Mouse (Mus musculus) neural tube, embryonic 12.5 days (tissue): ENCODE measurements around the gene Adh6b. TPM values are rescaled to one million over a fixed set of nuclear protein-coding genes. Genes with fewer than 3 reads are reported as not detected.
"Not testable (repeated sequence)": the region's sequence is repeated elsewhere in the genome, so short reads cannot be mapped to it uniquely, and the experiment has no call there.

Source experiments
- ATAC-seq: fragments of 200-750 bp; cut with Nextera tagmentation; 2 replicates; pipeline ENCODE4 v1.8.0; 2017; ENCODE audit warnings: low read depth, mild to moderate bottlenecking, moderate TSS enrichment, moderate library complexity; ENCODE audit not compliant: low FRiP score
- H3K27ac ChIP-seq: fragments of 300-500 bp; sonication (generic); 2 replicates; pipeline ENCODE4 v1.5.1; 2016
- H3K27me3 ChIP-seq: fragments of 300-500 bp; sonication (generic); replicated peaks from 2 replicates; pipeline ENCODE4 v1.6.1; 2016; ENCODE audit warnings: mild to moderate bottlenecking
- H3K36me3 ChIP-seq: fragments of 300-500 bp; sonication (generic); 2 replicates; pipeline ENCODE4 v1.6.1; 2016; ENCODE audit warnings: mild to moderate bottlenecking
- H3K4me1 ChIP-seq: fragments of 300-500 bp; sonication (generic); 2 replicates; pipeline ENCODE4 v1.6.1; 2016
- H3K4me2 ChIP-seq: fragments of 300-500 bp; sonication (generic); replicated peaks from 2 replicates; pipeline ENCODE4 v1.6.1; 2016; ENCODE audit warnings: mild to moderate bottlenecking
- H3K4me3 ChIP-seq: fragments of 300-500 bp; sonication (generic); 2 replicates; pipeline ENCODE4 v1.5.1; 2016
- H3K9ac ChIP-seq: fragments of 300-500 bp; sonication (generic); 2 replicates; pipeline ENCODE4 v1.6.1; 2016; ENCODE audit warnings: mild to moderate bottlenecking
- H3K9me3 ChIP-seq: fragments of 300-500 bp; sonication (generic); 2 replicates; pipeline ENCODE4 v1.6.1; 2016; ENCODE audit warnings: mild to moderate bottlenecking
- WGBS: fragments of 180-500 bp; shearing (Covaris S2); methylation state at CpG from one replicate; pipeline ENCODE4 v1.1.7; 2016; 5-methylcytosine and 5-hydroxymethylcytosine counted together
- polyA plus RNA-seq: library from polyadenylated mRNA; unstranded; fragments of >200 nt; fragmentation: Nextera tagmentation; extraction: Ambion mirVana; gene quantifications from 2 replicates; pipeline ENCODE4 v1.2.1, GENCODE M21; 2016

Adh6b gene
- polyA plus RNA-seq, 1 experiment from 2014 or later = 0.72 TPM

- not testable (repeated sequence) for H3K4me3 ChIP-seq, H3K9me3 ChIP-seq, H3K27ac ChIP-seq, H3K4me2 ChIP-seq, H3K36me3 ChIP-seq, H3K4me1 ChIP-seq, H3K27me3 ChIP-seq, H3K9ac ChIP-seq, ATAC-seq
- WGBS = 80% methylated on average over 4 of the region's 4 CpGs
These were observed 28.7 kb downstream of the Adh6b start for GRCm38 (mm10) chr3:138370289-138370688.

- Histone ChIP-seq H3K4me2 (no peak overlapping the region), H3K4me3 (no peak overlapping the region), H3K27ac (no peak overlapping the region), H3K27me3 (no peaks in the 10 kb centered on the region), H3K4me1 (no peaks in the 10 kb centered on the region), H3K36me3 (no peaks in the 10 kb centered on the region), H3K9ac (no peak overlapping the region), H3K9me3 (no peaks in the 10 kb centered on the region)
- 67% methylated on average over 4 of the region's 4 CpGs for whole genome bisulfite sequencing
- ATAC-seq = no peak
These were observed 32.3 kb downstream of the Adh6b start for GRCm38 (mm10) chr3:138373920-138374319.

GRCm38 (mm10) chr3:138375148-138375547, 33.6 kb downstream of the Adh6b start:
- H3K27ac ChIP-seq = no peak overlapping the region
- H3K4me1 ChIP-seq = no peaks in the 10 kb centered on the region
- no peak overlapping the region for H3K4me2 ChIP-seq
- H3K9me3 ChIP-seq = peaks cover 3% of the 10 kb centered on the region; the same call in 1 of the 2 replicates
- no peak for ATAC-seq
- WGBS = 87% methylated on average over 2 of the region's 2 CpGs
- H3K4me3 ChIP-seq = no peak overlapping the region
- no peaks in the 10 kb centered on the region for H3K27me3 ChIP-seq
- H3K9ac ChIP-seq = no peak overlapping the region
- H3K36me3 ChIP-seq = no peaks in the 10 kb centered on the region

GRCm38 (mm10) chr3:138381133-138381532, 39.6 kb downstream of the Adh6b start:
- no peaks in the 10 kb centered on the region for H3K27me3 ChIP-seq
- no peaks in the 10 kb centered on the region; the same call in 1 of the 2 replicates for H3K4me1 ChIP-seq
- WGBS = 6% methylated on average over 3 of the region's 3 CpGs
- H3K9me3 ChIP-seq = peaks cover 3% of the 10 kb centered on the region; the same call in 1 of the 2 replicates
- no peak overlapping the region for H3K27ac ChIP-seq
- ATAC-seq = peak; percentile 58; the same call in 1 of the 2 replicates
- H3K4me3 ChIP-seq = no peak overlapping the region
- no peaks in the 10 kb centered on the region for H3K36me3 ChIP-seq
- no peak overlapping the region for H3K4me2 ChIP-seq
- H3K9ac ChIP-seq = no peak overlapping the region

- Histone ChIP-seq H3K4me1 (no peaks in the 10 kb centered on the region), H3K9ac (no peak overlapping the region), H3K9me3 (no peaks in the 10 kb centered on the region), H3K27ac (no peak overlapping the region), H3K36me3 (no peaks in the 10 kb centered on the region), H3K4me3 (no peak overlapping the region), H3K27me3 (no peaks in the 10 kb centered on the region), H3K4me2 (no peak overlapping the region)
- WGBS = 93% methylated on average over 6 of the region's 6 CpGs
- ATAC-seq = no peak
These were observed 45.6 kb downstream of the Adh6b start for GRCm38 (mm10) chr3:138387155-138387554.

- Histone ChIP-seq H3K4me1 (no peaks in the 10 kb centered on the region), H3K27ac (no peak overlapping the region), H3K9ac (no peak overlapping the region), H3K4me2 (no peak overlapping the region), H3K4me3 (no peak overlapping the region), H3K9me3 (no peaks in the 10 kb centered on the region), H3K36me3 (no peaks in the 10 kb centered on the region), H3K27me3 (no peaks in the 10 kb centered on the region)
- WGBS = 83% methylated on average over 3 of the region's 3 CpGs
- ATAC-seq = no peak
These were observed 63.3 kb downstream of the Adh6b start for GRCm38 (mm10) chr3:138404872-138405271.

GRCm38 (mm10) chr3:138405341-138405740, 63.8 kb downstream of the Adh6b start:
- Histone ChIP-seq H3K27ac (no peak overlapping the region), H3K36me3 (no peaks in the 10 kb centered on the region), H3K4me2 (no peak overlapping the region), H3K27me3 (no peaks in the 10 kb centered on the region), H3K4me1 (no peaks in the 10 kb centered on the region), H3K9ac (no peak overlapping the region), H3K9me3 (no peaks in the 10 kb centered on the region), H3K4me3 (no peak overlapping the region)
- ATAC-seq = no peak
- 59% methylated on average over 3 of the region's 3 CpGs for WGBS

- Histone ChIP-seq H3K4me3 (no peak overlapping the region), H3K27me3 (no peaks in the 10 kb centered on the region), H3K4me2 (no peak overlapping the region), H3K27ac (no peak overlapping the region), H3K9me3 (no peaks in the 10 kb centered on the region), H3K4me1 (no peaks in the 10 kb centered on the region), H3K9ac (no peak overlapping the region), H3K36me3 (no peaks in the 10 kb centered on the region)
- ATAC-seq = no peak
- 79% methylated on average over 7 of the region's 7 CpGs for WGBS
These were observed 64.3 kb downstream of the Adh6b start for GRCm38 (mm10) chr3:138405840-138406239.

GRCm38 (mm10) chr3:138407920-138408319, 66.3 kb downstream of the Adh6b start:
- H3K4me3 ChIP-seq = no peak overlapping the region
- WGBS = 75% methylated on average over 1 of the region's 1 CpGs
- H3K36me3 ChIP-seq = no peaks in the 10 kb centered on the region
- no peak for ATAC-seq
- no peak overlapping the region for H3K9ac ChIP-seq
- no peak overlapping the region for H3K4me2 ChIP-seq
- no peaks in the 10 kb centered on the region for H3K27me3 ChIP-seq
- no peak overlapping the region for H3K27ac ChIP-seq
- H3K4me1 ChIP-seq = no peaks in the 10 kb centered on the region
- H3K9me3 ChIP-seq = no peaks in the 10 kb centered on the region

Other genes with a start within 250 kb of the Adh6b start
- 9.8 and 11.9 TPM in 2 replicates for gene Trmt10a, start 198.3 kb upstream of the Adh6b start, polyA plus RNA-seq
- gene Mttp, start 196.8 kb upstream of the Adh6b start, polyA plus RNA-seq = 10.2 and 10.9 TPM in 2 replicates
- not detected in 2 replicates for gene 4930579F01Rik, start 147.9 kb upstream of the Adh6b start, polyA plus RNA-seq
- gene Adh7, start 124.0 kb upstream of the Adh6b start, polyA plus RNA-seq = not detected in 2 replicates
- 2.7 and 4.6 TPM in 2 replicates for gene Adh1, start 80.8 kb upstream of the Adh6b start, polyA plus RNA-seq
- not detected in 2 replicates for gene Adh6a, start 28.5 kb upstream of the Adh6b start, polyA plus RNA-seq
- not detected in 2 replicates for gene Adh4, start 73.7 kb downstream of the Adh6b start, polyA plus RNA-seq
- 225 and 231 TPM in 2 replicates for gene Adh5, start 101.3 kb downstream of the Adh6b start, polyA plus RNA-seq
- 50.4 and 51.9 TPM in 2 replicates for gene Metap1, start 147.7 kb downstream of the Adh6b start, polyA plus RNA-seq
- gene Eif4e, start 184.4 kb downstream of the Adh6b start, polyA plus RNA-seq = 309 and 317 TPM in 2 replicates